Mouse (Mus musculus) layer of hippocampus, adult 9-10 months (tissue): ENCODE data around the gene Hnrnpul1.
"Not testable (repeated sequence)": the region's sequence is repeated elsewhere in the genome, so short reads cannot be mapped to it uniquely, and the experiment has no call there.

Source experiments
- DNase-seq: peaks from one replicate; pipeline ENCODE4 v3.0.0; 2022; ENCODE audit warnings: low spot score

Gene Hnrnpul1

DNA sequence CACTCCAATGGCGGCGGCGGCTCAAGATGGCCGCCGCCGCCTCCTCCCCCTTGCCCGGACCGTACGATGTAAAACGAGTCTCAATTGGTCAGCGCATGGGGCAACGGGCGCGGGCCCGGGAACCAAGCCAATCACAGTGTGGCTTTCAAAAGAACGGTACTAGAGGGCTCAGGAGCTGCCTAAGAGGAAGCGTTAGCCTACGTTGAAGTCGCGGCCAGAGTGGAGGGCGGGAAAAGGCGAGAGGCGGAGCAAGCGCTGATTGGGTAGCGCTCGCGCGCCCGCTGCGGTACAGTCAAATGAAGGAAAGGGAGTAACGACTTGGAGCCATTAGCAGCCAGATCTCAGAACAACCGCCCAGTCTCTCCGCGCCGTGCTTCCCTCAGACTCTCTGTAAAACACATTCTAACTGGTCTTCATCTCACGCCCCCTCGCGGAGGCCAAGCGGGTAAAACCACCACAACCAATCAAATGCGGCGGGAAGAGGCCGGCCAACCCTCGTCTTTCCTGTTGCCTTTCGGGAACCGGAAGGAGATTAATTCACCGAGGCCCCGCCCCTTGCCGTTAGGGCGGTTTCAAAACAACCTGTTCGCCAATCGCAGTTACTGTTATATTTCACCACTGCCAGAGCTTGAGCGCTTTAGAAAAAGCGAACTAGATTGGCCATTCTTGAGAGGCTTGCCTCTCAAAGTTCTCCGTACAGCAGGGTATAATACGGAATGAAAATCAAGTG lies at the start of gene Hnrnpul1:
Gene Hnrnpul1, minus strand, starts transcription at position 20 of the 730 bp plus-strand sequence.
- DNase-seq: peak; percentile 99

DNA sequence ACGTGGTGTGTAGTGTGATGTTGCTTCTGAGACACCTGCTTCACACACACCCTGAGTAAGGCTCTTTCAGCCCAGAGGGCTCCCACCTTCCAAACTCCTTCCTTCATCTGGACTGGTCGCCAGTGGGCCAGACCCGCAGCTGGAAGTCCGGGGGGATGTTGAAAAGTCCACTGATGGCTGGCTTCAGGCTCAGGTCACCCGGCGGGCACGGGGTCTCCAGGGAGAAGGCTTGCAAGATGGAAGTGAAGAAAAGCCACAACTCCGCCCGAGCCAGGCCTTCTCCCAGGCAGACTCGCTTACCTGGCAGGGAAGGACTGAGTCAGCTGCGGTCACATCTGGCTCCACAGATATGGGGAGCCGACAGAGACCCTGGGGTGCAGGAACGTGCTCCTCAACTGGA lies 48.9 kb upstream of the Hnrnpul1 start:
- no peak for DNase-seq

DNA sequence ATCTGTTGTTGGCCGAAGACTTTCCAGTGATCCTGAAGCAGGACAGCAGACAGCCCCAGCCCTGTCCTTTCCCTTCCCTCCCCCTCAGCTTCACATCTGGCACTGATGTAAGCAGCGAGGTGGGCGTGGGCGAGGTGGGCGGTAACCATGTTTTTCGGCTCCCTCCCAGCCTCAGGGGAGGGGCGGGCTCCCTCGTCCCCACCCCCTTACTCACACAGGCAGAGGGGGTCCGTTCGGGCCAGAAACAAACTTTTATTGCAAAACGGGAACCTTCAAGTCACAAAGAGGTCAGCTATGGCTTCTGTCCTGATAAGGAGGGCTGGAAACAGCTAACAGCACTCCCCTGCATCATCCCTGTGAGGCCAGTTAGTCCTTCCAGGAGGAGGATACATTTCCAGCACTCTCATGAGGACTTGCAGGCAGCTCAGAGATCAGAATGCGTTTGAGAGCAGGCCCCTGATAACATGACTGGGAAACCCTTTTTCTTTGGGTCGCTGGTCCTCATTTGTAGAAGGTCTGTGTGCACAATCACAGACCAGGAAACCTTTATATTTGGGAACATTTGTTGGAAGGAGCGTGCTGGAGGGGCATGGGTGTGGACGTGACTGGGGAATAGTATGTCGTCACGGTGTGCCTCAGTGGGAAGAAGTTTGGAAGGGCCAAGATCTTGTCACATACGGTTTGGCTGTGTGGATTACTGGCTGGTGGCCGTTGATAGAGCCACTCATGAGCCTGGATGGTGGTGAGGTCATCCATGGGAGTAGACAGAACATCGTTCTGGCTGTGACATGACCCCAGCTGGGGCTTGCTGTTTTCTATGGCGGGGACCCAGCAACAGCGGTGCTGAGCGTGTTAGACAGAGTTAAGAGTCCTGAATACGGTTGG lies 47.9 kb upstream of the Hnrnpul1 start:
- DNase-seq: no peak

DNA sequence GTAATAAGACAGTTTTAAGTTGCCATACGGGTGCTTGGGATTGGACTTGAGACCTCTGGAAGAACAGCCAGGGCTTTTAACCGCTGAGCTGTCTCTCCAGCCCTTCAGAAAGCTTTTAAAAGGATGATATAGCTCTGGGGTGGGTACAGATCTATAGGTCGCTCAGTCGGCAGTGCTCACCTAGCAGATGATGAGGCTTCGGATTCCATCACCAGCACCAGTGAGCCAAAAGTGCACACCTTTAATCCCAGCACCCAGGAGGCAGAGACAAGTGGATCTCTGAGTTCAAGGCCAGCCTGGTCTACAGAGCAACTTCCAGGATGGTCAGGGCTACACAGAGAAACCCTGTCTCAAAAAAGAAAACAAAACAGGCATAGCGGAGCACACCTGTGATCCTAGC lies 46.5 kb upstream of the Hnrnpul1 start:
- DNase-seq: no peak

DNA sequence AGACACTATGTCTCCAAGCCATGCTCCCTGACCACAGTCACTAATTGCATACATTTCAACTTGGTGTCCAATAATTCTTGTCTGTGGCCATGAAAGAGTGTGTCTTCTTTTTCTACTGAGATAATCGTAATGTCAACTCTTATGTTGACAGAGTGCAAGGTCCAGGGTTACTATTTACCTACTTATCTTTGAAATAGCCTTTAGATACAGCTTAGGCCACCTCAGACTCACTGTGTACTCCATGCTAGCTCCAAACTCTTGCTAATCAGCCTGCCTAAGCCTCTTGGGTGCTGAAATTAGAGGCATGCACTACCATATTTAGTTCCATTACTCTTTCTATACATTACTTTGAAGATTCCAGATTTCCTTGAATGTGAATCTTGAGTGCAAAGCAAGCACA lies 44.8 kb upstream of the Hnrnpul1 start:
- DNase-seq: no peak

DNA sequence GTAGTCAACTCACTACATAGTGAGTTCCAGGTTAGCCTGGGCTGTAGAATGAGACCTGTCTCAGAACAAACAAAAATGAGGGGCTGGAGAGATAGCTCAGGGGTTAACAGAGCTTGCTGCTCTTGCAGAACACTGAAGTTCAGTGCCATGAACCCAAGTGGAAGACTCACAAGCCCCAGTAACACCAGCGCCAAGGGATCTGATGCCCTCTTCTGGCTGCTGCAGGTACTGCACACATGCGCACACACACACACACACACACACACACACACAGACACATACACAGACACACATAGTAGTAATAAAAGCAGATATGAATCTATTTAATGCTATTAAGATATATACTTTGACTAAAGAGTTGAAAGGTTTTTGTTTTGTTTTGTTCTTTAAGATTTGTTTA lies 44.0 kb upstream of the Hnrnpul1 start:
- no peak for DNase-seq

DNA sequence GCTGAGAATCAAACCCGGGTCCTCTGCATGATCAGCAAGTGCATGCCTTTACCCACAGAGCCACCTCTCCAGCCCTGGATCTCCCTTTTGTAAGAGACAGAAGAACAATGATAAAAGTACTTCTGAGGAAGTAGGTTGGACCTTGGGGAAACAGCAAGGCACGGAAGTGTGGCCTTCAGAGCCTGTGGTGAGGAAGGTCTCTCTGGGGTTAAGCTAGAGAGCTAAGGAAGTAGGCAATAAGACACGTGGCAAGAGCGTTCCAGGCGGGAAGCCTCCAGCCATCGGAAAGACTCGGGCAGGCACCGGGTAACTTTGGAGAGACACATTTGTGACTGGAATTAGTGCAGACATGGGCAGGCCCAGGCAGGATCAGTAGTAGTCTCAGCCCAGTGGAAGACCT lies 40.2 kb upstream of the Hnrnpul1 start:
- no peak for DNase-seq

DNA sequence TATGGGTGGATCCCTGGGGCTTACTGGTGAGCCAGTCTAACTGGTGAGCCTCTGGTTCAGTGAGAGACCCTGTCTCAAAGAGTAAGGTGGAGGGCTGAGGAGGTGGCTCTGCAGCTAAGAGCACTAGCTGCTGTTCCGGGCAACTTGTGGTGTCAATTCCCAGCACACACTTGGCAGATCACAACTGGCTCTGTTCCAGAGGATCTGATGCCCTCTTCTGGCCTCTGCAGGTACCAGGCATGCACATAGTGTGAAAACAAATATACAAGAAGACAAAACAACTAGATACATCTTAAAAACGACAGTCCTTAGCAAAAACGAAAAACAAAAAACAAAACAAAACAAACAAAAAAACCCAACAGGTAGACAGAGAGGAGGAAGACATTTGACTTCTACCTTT lies 39.1 kb upstream of the Hnrnpul1 start:
- no peak for DNase-seq

DNA sequence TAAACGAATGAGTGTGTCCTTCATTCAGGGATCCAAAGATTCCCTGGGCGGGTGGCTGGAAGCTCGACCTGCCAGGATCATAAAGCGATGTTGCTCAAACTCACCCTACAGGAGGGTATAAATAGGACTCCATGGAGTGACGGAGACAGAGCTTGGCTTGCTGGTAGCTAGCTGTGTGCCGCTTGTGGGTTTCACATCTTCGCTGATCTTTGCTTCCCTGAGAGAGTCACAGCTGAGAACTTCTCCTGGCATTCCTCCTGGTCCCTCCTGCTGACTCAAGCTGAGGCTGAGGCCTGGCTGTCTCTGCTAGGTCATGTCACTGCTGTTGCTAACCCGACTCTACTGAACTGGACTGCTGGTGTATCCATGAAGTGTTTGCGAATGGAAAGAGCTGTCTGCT lies 38.4 kb upstream of the Hnrnpul1 start:
- not testable (repeated sequence) for DNase-seq

DNA sequence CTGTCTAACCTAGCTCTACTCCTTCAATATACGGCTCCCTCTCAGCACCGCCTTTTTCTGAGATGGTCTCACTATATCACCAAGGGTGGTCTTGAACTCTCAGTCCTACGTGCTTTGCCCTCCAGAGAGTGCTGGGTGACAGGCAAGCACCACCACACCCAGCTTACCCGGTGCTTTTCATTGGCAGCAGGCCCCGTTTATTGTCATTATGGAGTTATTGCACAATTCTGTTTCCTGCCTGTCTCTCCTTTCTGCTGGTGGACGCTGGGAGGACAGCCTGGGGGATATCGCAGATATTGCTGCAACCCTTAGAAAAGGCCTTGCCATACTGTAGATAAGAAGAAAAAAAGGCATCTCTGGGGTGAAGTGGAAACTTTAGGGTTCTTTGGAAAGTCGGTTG lies 36.1 kb upstream of the Hnrnpul1 start:
- DNase-seq: no peak

DNA sequence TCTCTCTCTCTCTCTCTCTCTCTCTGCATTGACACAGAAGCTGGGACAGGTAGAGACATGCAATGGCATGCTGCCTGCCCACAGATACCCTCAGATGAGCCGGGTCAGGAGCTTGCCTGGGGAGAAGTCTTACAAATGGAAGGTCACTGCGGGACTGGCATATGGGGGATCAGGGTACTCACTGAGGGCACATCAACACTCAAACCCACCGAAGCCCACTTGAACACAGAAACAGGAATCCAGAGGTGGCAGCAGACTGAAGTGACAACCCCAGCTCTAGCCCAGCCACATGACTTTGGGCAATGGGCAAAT lies 34.5 kb upstream of the Hnrnpul1 start:
- no peak for DNase-seq

DNA sequence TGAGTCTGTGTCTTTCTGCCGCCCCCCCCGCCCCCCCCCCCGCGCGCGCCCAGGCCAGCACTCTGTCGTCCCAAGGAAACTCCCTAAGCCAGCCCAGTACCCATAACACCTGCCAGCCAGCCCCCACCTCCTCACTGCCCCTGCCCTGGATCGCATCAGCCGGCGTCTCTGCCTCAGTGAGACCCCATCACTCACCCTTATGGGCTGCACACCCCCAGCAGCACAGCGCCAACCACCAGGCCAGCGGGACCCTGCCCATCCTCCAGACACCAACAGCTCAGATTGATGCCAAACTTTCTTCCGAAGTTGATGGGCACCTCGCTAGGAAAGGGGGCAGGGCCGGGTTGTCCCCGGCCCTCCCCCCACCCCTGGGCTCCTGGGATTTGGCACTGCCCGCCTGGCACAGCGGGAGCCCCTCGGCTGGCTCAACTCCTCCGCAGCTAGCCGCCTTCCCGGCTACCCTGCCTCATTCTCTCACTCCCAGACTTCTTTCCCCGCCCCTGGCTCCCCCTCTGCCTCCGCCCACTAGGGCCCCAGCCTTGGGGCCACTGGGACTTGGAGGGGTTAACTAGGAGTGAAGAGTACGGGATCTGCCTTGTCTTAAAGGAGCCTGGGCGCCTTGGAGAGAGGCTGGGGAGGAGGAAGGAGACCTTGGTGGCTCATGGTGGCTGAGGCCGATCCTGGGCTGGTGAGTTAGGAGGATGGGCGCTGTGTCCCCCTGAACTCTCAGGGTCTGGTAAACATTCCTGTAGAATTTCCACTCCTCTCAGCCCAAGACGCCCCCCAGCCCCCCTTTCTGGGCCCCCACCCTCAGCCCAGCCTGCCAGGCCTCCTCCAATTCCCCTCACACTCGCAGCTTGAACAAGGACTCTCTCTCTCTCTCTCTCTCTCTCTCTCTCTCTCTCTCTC lies 33.9 kb upstream of the Hnrnpul1 start, which contains the start of gene Axl:
Gene Axl, minus strand, starts transcription at position 486 of the 909 bp plus-strand sequence.
- no peak for DNase-seq

DNA sequence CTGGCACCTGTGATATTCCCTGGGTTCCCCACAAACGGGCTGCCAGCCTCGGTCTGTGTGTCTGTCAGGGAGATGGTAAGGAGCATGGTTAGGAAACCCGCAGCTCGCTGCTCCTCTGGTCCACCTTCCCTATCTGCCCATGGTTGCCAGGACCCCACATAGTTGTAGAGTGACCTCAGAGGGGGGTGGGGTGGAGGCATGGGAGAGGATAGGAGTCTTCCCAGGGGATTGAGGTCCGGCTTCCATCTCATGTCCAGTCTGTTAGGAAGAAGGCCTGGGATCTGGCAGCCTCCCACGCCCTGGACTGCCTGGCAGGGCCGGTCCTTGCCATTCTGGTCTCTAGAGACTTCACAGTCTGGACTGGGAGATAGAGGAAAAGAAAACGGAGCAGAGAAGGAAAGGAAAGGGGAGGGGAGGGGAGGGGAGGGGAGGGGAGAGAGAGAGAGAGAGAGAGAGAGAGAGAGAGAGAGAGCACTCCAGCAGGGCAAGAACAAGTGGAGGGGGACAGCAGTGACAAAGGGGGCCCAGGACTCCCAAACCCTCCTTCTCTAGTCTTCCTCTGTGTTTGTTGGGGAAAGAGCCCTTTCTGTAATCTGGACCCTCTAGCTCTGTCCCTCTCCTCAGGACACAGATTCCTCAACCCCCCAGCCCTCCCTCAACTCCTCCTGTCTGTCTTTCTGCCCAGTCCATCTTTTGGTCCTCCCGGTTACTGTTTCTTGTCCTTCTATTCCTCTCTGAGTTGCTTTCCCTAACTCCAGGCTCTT lies 33.1 kb upstream of the Hnrnpul1 start:
- DNase-seq: no peak

DNA sequence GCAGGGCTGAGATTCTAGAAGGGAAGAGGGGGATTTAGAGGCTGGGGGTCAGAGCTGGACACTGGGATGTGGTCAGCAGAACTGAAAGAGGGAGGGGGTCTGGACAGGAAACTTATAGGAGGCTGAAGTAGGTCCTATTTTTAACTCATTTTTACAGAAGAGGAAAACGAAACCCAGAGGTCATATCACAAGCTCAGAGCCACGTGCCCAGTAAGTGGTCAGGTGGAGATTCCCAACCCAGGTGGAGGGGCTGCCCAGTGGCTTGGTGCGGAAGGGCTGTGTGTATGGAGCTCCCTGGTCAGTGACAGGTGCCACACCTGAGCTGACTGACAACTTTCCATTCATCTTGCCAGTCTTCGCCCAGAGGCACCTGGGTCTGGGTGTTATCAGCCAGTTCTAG lies 32.4 kb upstream of the Hnrnpul1 start:
- DNase-seq: no peak

DNA sequence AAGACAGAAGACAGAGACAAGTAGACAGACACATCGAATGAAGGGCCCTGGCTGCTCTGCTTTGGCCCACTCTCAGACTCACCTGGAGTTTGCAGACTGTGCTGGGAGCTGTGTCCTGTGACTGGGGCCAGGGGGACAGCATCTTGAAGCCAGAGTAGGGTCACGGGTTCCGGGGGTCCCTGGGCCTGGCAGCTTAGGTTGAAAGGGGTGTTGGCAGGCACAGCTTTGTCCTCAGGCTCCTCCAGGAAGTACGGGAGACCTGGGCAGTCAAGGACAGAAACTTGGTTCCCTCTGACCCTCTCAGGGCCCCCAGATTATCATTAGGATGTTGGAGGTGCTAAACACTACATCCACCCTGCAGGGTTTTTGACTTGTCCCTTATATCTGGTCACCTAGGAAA lies 31.2 kb upstream of the Hnrnpul1 start:
- DNase-seq: no peak

DNA sequence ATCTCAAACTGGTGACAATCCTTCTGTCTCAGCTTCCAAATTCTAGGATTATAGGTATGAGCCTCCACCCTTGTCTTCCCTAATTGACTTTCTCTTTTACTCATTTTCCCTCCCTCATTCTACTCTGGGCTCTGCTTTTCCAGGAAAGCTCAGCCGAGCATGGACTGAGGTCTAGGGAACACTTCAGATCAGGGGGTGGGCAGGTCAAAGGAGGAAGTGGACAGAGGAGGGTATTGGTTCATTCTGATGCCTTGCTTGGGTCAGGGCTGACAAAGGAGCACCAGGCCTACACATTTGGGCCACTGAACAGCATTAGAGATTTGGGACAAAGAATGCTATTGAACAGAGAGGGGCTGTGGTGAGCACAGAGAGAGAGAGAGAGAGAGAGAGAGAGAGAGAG lies 30.3 kb upstream of the Hnrnpul1 start:
- no peak for DNase-seq

DNA sequence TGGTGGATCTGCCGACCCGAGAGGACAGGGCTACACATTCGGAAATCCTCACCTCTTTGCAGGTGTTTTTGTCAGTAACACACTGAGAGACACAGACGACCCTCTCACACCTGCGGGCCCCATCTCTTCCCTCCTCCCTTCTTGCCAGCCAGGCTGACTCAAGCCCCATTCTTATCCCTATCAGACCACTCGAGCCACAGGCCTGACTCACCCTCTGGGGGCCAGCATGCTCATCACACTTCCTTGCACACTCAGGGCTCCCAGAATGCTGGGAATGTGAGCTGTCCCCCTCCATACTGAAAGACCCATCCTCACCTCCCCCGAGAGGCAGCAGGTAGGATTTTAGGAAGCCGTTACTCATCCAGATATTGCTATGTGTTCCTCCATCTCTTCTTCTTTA lies 29.2 kb upstream of the Hnrnpul1 start:
- no peak for DNase-seq

DNA sequence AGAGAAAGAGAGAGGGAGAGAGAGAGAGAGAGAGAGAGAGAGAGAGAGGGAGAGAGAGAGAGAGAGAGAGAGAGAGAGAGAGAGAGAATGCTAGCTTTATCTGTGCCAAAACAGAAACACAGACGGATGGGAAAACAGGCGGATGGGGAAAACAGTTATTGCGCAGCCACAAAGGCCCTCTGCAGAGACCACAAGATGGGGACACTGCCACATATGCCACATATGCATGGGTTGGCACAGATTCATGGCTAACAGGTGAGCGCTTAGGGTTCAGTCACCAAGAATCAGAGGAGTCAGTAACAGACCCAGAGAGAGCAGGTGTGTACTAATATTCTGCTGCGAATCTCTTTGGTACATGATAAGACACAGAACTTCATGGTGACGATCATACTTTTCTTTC lies 28.2 kb upstream of the Hnrnpul1 start:
- DNase-seq: no peak

DNA sequence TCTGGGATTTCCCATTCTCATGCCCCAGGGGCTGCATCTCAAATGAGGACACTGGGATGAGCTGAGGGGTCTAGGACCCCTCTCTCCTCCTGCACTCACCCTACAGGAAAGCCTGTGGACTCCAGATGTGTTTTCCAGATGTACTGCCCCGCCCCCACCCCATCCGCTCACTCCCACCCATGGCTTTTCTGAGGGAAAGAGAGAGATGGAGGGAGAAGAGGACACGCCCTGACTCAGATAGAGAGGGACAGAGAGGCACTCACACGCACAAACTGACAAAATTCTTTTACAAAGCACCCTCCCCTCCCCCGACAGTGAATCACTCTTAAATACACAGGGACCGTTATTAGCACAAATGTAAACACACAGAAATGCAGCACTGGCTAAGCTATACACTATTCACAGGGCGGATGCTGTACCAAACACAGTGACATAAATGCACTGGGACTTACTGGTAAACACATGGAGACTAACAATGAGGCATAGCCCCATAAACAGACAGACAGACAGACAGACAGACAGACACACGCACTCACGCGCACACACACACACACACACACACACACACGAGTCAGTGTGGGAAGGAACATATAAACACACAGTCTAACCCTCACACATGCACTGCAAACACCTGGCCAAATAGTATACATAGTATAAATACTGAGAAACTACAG lies 27.5 kb upstream of the Hnrnpul1 start:
- DNase-seq: no peak

DNA sequence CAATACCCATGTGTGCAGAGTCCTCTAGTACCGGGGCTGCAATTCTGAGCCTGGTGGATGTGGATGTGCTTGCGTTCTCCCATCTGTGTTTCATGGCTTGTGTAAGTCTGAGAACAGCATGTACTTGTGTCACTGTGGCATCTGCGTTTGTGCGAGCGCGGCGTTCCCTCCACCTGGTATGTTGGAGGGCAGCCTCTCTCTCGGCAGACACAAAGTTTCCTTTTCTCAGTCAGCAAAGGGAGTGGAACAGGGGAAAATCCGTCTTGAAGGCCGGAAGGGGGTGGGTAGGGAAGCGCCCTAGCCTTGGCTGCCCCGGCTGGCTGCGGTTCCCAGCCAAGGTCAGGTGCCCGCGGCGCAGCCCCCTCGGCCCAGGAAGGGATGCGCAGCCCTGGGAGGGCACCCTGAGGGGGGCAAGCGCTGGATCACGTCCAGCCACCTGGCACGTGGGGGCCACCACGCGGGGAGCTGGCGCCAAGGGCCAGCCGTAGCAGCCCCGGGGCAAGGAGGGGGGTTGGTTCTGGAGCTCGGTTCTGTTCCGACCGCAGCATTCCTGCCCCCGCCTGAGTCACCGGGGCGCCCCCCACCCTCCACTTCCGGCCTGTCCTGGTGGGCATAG lies 26.9 kb upstream of the Hnrnpul1 start:
- peak; percentile 74 for DNase-seq

DNA sequence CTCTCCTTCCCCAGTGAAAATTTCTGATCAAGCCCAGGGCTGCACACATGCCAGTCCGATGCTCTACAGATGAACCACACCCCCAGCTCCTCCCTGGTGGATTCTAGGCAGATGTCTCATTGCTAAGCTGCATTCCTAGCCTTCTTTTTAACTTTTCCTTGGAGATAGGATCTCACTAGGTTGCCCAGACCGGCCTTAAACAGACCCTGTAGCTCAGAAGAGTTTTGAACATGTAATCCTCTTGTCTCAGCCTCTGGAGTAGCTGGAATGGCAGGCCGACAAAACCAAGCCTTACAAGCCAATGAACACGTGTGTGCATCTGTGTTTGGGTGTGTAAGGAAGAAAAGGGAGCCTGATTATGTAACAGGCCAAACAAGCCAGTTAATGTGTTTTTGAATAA lies 26.2 kb upstream of the Hnrnpul1 start:
- DNase-seq: no peak
